Mouse (Mus musculus) liver, embryonic 11.5 days (tissue): ENCODE data around the gene Gdf2. TPM values are rescaled to one million over a fixed set of nuclear protein-coding genes. Genes with fewer than 3 reads are reported as not detected.
A peak's percentile ranks its signal among the peaks of the same experiment; 100 is the strongest.

Experiments used
- ATAC-seq: fragments of 200-750 bp; cut with Nextera tagmentation; replicated peaks from 2 replicates; pipeline ENCODE4 v1.8.0; 2017; ENCODE audit warnings: moderate number of reproducible peaks, mild to moderate bottlenecking, moderate TSS enrichment, moderate library complexity; ENCODE audit not compliant: low FRiP score
- DNase-seq: peaks from one replicate; pipeline ENCODE4 v3.0.0-alpha.2; 2017; ENCODE audit warnings: low spot score
- H3K27ac ChIP-seq: fragments of 300-500 bp; sonication (generic); 2 replicates; pipeline ENCODE4 v1.5.1; 2014; ENCODE audit warnings: mild to moderate bottlenecking, low read depth, low read length, control low read depth
- H3K27me3 ChIP-seq: fragments of 300-500 bp; sonication (generic); replicated peaks from 2 replicates; pipeline ENCODE4 v1.6.1; 2014; ENCODE audit warnings: low read length, mixed read lengths; ENCODE audit not compliant: control insufficient read depth, insufficient read depth
- H3K36me3 ChIP-seq: fragments of 300-500 bp; sonication (generic); 2 replicates; pipeline ENCODE4 v1.6.1; 2014; ENCODE audit warnings: mild to moderate bottlenecking, low read length, moderate library complexity, mixed read lengths; ENCODE audit not compliant: control insufficient read depth, insufficient read depth
- H3K4me1 ChIP-seq: fragments of 300-500 bp; sonication (generic); replicated peaks from 2 replicates; pipeline ENCODE4 v1.6.1; 2014; ENCODE audit warnings: low read length, mixed read lengths; ENCODE audit not compliant: control insufficient read depth, insufficient read depth
- H3K4me2 ChIP-seq: fragments of 300-500 bp; sonication (generic); 2 replicates; pipeline ENCODE4 v1.6.1; 2014; ENCODE audit warnings: mild to moderate bottlenecking, control low read depth, moderate library complexity
- H3K4me3 ChIP-seq: fragments of 300-500 bp; sonication (generic); 2 replicates; pipeline ENCODE4 v1.5.1; 2014; ENCODE audit warnings: low read depth, low read length, control low read depth
- H3K9ac ChIP-seq: fragments of 300-500 bp; sonication (generic); 2 replicates; pipeline ENCODE4 v1.6.1; 2014; ENCODE audit warnings: low read depth, low read length, control low read depth
- H3K9me3 ChIP-seq: fragments of 300-500 bp; sonication (generic); 2 replicates; pipeline ENCODE4 v1.6.1; 2016; ENCODE audit warnings: low read length, inconsistent platforms, mixed read lengths; ENCODE audit not compliant: control insufficient read depth
- WGBS: fragments of 180-500 bp; shearing (Covaris S2); extraction: QIAGEN DNeasy Blood & Tissue Kit; methylation state at CpG from one replicate; pipeline ENCODE4 v1.1.7; 2014; 5-methylcytosine and 5-hydroxymethylcytosine counted together
- polyA plus RNA-seq: library from polyadenylated mRNA; unstranded; fragments of >200 nt; fragmentation: Nextera tagmentation; extraction: Ambion mirVana; gene quantifications from 2 replicates; pipeline ENCODE4 v1.2.1, GENCODE M21; 2014

Gdf2 gene
- polyA plus RNA-seq, 1 experiment from 2014 or later: 17.4 TPM

DNA sequence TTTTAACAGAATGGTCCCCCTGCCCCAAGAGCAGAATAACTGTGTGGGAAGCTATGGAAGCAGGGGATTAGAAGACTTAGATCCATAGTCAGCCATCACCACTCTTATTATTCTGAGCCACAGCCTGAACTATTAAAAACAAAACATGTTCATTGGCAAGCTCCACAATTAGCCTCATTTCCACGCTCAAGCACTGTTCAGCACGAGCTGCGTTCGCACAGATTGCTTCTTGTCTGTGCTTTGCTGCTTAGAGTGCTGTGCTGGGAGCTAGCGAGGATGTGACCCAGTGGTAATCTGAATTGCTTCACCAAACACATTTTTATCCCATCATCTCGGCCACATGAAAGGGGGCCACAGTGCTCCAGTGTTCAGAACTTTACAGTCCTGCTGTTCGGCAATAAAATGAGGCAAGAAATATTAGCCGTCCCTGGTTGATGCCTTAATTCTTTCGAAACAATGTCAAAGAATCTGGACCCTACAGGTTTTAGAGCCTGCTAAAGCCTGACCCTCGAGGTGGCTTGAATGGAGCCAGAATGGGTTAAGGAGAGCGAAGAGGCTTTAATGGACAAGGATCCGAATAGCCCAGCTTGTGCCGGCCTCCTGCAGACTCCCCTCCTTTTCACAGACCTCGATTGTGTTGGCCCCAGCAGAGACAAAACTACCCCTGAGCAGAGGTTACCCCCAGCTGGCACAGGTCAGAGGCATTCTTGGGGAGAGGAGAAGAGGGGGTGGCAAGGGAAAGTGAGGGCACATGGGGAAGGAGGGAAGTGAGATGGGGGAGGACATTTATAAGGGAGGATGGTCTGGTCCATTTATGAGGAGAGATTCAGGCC lies 19.9 kb upstream of the Gdf2 start:
- 58% methylated on average over 14 of the region's 14 CpGs for WGBS
- ATAC-seq: no peak
- H3K27me3 ChIP-seq: peaks cover 59% of the 10 kb centered on the region
- no peaks in the 10 kb centered on the region for H3K9me3 ChIP-seq
- DNase-seq: no peak
- no peak overlapping the region for H3K27ac ChIP-seq
- H3K4me2 ChIP-seq: no peak overlapping the region
- H3K4me1 ChIP-seq: no peaks in the 10 kb centered on the region
- no peak overlapping the region for H3K9ac ChIP-seq
- H3K36me3 ChIP-seq: no peaks in the 10 kb centered on the region
- H3K4me3 ChIP-seq: no peak overlapping the region

DNA sequence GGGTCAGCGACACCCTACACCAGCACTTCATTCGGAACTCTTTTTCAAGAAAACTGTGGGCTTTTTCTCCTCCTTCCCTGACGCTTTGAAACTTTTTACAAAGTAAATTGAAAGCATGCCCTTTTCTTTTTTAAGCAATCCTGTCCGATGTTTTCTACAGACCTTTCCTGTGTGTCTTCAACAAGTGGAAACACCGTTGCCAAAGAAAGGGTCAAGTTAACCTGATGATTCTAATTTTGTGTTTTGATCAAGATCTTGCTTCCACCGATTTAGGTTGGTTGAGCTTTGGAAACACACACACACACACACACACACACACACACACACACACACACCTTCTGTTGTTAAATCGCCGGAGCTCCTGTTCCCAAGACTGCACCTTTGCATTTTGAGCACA lies 18.1 kb upstream of the Gdf2 start:
- H3K4me1 ChIP-seq: no peaks in the 10 kb centered on the region
- peaks cover 66% of the 10 kb centered on the region for H3K27me3 ChIP-seq
- H3K9ac ChIP-seq: no peak overlapping the region
- no peak overlapping the region for H3K27ac ChIP-seq
- ATAC-seq (no peak), DNase-seq (no peak)
- H3K9me3 ChIP-seq: no peaks in the 10 kb centered on the region
- 25% methylated on average over 8 of the region's 8 CpGs for WGBS
- no peaks in the 10 kb centered on the region for H3K36me3 ChIP-seq
- peak overlapping the region; percentile 70 for H3K4me2 ChIP-seq
- H3K4me3 ChIP-seq: peak overlapping the region; percentile 49

DNA sequence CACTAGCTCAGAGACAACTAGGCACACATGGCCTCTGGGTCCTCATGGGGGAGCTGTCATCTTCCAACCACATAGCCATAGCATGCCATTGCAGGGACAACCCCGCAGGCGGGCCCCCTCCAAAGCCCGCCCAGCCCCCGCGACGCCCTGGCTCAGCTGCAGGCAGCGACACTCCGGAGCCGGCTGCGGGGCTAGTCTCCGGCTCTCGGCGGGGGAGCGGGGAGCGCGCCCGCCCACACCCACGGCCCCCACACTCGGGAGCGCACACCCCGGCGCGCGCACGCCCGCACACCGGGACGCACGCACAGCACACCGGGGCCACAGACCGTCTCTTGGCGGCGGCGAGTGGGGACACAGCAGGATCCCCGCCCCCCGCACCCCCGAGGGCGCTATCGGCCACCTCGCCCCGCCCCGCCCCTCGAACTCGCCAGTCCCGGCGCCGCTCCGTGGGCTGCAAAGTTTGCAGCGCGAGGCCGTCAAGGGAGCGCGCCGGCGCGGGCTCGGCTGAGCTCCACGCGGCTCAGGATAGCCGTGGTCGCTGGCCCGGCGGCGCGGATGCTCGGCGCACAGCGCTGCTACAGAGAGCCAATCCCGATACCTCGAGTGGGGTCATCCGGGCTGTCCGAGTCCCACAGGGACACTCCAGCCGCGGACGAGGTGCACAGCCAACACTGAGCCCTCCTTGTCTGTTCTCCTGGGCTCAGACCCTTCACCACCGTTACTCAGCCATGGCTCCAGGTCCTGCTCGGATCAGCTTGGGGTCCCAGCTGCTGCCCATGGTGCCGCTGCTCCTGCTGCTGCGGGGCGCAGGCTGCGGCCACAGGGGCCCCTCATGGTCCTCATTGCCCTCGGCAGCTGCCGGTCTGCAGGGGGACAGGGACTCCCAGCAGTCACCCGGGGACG lies 17.4 kb upstream of the Gdf2 start, which contains the start of gene Gdf10:
Gdf10 (plus strand) TSS at position 420 of the 903 bp plus-strand sequence.
- 2% methylated on average over 78 of the region's 85 CpGs for WGBS
- no peaks in the 10 kb centered on the region for H3K9me3 ChIP-seq
- peak within 1 kb of the TSS; percentile 48; the same call in 1 of the 2 replicates for H3K27ac ChIP-seq
- H3K4me3 ChIP-seq: peak within 1 kb of the TSS; percentile 49
- ATAC-seq (peak; percentile 47; the same call in 1 of the 2 replicates), DNase-seq (peak; percentile 39)
- H3K36me3 ChIP-seq: no peaks in the 10 kb centered on the region
- peaks cover 66% of the 10 kb centered on the region for H3K27me3 ChIP-seq
- peak within 1 kb of the TSS; percentile 70 for H3K4me2 ChIP-seq
- no peaks in the 10 kb centered on the region for H3K4me1 ChIP-seq
- peak within 1 kb of the TSS; percentile 57 for H3K9ac ChIP-seq

DNA sequence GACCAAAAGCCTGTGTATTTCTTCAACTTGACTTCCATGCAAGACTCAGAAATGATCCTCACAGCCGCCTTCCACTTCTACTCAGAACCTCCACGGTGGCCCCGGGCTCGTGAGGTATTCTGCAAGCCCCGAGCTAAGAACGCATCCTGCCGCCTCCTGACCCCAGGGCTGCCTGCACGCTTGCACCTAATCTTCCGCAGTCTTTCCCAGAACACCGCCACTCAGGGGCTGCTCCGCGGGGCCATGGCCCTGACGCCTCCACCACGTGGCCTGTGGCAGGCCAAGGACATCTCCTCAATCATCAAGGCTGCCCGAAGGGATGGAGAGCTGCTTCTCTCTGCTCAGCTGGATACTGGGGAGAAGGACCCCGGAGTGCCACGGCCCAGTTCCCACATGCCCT lies 9.0 kb upstream of the Gdf2 start:
- DNase-seq (no peak), ATAC-seq (no peak)
- Histone ChIP-seq H3K4me2 (no peak overlapping the region), H3K4me1 (no peaks in the 10 kb centered on the region), H3K9ac (no peak overlapping the region), H3K27me3 (peaks cover 20% of the 10 kb centered on the region), H3K4me3 (no peak overlapping the region), H3K9me3 (no peaks in the 10 kb centered on the region), H3K27ac (no peak overlapping the region), H3K36me3 (no peaks in the 10 kb centered on the region)
- 32% methylated on average over 17 of the region's 17 CpGs for WGBS

DNA sequence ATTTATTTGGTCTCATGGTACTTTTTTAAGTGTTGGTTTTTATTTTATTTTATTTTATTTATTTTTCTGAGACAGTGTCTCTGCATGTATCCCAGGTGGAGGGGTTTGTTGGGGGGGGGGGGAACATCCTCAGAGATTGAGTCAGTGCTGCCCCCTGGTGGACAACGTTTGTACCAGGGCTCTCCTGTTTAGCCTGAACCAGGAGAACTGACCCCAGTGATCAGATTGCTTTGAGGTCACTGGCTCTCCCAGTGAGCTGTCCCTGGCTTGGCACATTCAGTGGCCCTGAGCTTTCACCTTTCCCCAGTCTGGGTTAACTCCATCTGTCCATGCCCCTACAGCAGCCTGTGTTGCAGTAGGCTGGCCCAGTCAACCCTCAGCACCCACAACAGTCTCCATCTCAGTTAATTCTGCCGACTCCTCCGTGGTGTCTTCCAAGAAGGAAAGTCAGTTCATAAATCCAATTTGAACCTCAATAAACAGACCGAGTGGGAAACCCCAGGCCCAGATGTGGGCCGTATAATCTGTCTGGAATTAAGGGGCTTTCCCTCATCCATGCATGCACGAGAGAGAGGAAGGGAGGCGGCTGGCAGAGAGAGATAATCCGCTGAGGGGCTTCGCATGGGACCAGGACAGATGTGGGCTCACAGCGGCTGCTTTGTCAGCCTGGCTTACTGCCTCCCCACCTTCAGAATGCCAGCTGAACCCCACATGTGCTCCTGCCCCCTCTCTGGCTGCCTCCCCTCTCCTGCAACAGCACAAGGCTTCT lies 7.7 kb upstream of the Gdf2 start:
- no peak overlapping the region for H3K4me2 ChIP-seq
- no peaks in the 10 kb centered on the region for H3K36me3 ChIP-seq
- no peak for ATAC-seq
- H3K9me3 ChIP-seq: no peaks in the 10 kb centered on the region
- no peak overlapping the region for H3K27ac ChIP-seq
- H3K4me3 ChIP-seq: no peak overlapping the region
- no peaks in the 10 kb centered on the region for H3K4me1 ChIP-seq
- DNase-seq: no peak
- no peak overlapping the region for H3K9ac ChIP-seq
- H3K27me3 ChIP-seq: peaks cover 20% of the 10 kb centered on the region
- WGBS: 44% methylated on average over 10 of the region's 10 CpGs

DNA sequence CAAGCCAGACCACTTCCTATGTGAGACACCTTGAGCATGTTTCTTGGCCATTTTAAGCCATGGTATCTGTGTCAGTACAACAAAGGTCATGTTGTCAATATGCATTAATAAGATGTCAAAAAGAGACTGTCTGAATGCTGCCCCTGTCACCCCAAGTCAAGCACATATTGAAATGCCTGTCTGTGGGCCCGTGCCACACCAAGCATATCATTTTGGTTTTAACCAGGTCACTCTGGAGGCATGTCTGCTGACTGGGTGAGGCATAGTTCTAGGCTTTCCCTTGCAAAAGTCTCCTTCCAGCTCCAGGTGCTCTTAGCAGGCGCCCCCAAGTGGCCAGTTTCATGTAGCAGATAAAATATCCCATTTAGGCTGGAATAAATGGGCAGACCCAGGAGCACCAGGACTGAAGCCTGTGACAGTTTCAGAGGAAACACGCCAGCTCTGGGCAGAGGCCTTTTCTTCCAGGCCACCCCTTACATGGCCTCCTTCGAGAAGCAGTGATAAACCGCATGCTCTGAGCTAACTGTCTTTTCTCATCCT lies 7.0 kb upstream of the Gdf2 start:
- Histone ChIP-seq H3K4me2 (no peak overlapping the region), H3K9ac (no peak overlapping the region), H3K27ac (no peak overlapping the region), H3K9me3 (no peaks in the 10 kb centered on the region), H3K27me3 (peaks cover 20% of the 10 kb centered on the region), H3K4me1 (no peaks in the 10 kb centered on the region), H3K36me3 (no peaks in the 10 kb centered on the region), H3K4me3 (no peak overlapping the region)
- DNase-seq (no peak), ATAC-seq (no peak)
- 34% methylated on average over 5 of the region's 5 CpGs for WGBS

DNA sequence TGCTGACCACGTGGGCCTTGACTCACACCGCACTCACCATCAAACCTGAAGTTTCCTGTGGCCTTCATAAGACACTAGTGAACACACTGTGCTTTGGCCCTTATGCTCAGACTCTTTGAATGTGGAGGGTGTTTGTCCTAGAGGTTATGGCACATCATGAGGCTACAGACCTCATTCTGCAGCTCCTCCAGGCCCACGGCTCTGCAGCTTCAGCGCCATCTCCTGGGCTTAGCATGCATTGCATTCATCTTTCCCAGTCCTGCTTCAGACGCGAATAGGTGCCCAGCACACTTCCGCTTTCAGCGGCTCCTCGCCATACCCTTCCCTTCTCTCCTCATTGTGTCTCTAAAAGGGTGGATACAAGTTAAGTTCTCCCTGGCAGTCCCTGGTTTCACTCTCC lies 1.7 kb upstream of the Gdf2 start:
- H3K9ac ChIP-seq: no peak overlapping the region
- peak overlapping the region; percentile 13; the same call in 1 of the 2 replicates for H3K4me2 ChIP-seq
- no peaks in the 10 kb centered on the region; the same call in 1 of the 2 replicates for H3K4me1 ChIP-seq
- DNase-seq: peak; percentile 54
- H3K27me3 ChIP-seq: 0 out of 2 replicates have a peak, but pooled peaks cover 3% of the 10 kb centered on the region
- ATAC-seq: no peak; the same call in 1 of the 2 replicates
- H3K27ac ChIP-seq: no peak overlapping the region
- no peaks in the 10 kb centered on the region for H3K36me3 ChIP-seq
- 23% methylated on average over 9 of the region's 9 CpGs for WGBS
- H3K9me3 ChIP-seq: no peaks in the 10 kb centered on the region
- no peak overlapping the region for H3K4me3 ChIP-seq

DNA sequence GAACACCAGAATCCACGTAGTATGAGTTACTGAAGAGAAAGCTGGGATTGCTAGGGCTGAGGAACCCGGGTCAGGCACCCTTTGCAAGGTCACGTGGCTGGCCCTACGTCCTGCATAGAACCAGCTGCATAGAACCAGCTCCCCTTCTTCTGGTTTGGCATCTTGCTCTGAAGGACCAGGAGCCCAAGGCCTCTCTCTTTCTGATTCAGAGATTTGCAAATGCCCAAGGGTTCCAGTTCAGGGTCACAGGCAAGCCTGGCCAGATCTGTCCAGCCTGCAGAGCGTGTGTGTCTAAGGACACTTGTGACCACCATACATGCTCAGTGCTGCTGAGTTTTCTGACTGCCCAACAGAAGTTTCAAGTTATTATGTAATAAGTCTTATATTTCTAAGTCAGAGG lies 1.4 kb downstream of the Gdf2 start:
- no peak for DNase-seq
- ATAC-seq: no peak
- Histone ChIP-seq H3K9ac (no peak overlapping the region), H3K36me3 (no peaks in the 10 kb centered on the region), H3K9me3 (no peaks in the 10 kb centered on the region), H3K4me1 (no peaks in the 10 kb centered on the region; the same call in 1 of the 2 replicates), H3K27ac (no peak overlapping the region), H3K4me3 (no peak overlapping the region; the same call in 1 of the 2 replicates), H3K4me2 (peak overlapping the region; percentile 6; the same call in 1 of the 2 replicates), H3K27me3 (0 out of 2 replicates have a peak, but pooled peaks cover 3% of the 10 kb centered on the region)
- 56% methylated on average over 5 of the region's 5 CpGs for WGBS
